Mouse (Mus musculus): ENCODE data around the gene Cntfr.

The Cntfr gene

DNA sequence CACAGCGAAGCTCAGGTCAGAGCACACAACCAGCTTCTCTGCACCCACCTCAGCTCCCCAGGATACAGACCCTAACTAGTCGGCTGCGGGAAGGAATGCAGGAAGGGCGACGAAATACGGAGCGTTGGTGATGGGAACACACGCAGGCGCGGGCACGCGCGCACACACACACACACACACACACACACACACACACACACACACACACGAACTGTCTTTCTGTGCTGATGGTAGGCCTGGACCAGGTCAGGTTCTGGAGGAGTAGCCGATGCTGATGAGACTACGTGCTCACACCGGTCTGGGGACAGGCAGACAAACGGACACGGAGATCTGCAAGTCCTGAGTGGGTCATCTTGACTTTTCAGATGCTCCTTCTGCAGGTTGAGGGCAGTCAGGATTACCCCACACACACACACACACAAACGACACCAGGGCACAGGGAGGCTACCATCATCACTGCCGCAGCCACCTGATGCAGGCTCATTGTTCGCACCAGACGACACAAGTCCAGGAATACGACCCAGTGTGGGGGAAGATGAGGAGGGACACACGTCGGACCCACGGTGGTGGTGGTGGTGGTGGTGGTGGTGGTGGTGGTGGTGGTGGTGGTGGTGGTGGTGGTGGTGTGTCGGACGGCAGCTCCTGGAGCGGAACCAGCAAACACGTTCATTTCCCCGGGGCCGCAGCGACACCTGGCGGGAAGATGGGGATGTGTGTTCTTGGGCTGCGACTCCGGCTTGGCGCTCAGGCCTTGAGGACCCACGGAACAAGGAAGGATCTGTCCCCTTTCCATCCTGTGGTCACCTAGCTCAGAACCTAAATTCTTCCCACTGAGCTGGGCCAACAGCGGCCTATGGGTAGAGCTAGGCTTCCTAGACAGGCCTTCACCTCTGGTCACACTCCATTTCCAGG, at the start of gene Cntfr:
Gene Cntfr, minus strand, starts transcription at position 160 of the 912 bp plus-strand sequence.
- peak; percentile 78 to 91 for DNase-seq

DNA sequence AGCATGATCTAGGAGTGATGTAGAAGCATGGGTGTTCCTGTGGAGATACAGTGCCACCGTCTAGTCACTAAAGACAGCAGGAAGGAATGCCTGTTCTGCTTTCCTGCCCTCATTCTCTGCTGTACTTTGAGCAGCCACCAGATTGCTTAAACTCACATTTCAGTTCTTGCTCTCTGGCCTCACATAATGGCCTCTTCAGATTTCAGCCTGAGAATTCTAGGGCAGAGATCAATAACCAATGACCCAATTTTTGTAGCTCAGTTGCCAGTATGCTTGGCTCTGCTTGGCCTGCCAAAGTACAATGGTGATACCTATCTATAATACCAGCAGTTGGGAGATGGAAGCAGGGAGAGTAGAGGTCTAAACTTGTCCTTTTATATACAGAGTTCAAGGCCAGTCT, 48.1 kb upstream of the Cntfr start:
- DNase-seq, result no peak

DNA sequence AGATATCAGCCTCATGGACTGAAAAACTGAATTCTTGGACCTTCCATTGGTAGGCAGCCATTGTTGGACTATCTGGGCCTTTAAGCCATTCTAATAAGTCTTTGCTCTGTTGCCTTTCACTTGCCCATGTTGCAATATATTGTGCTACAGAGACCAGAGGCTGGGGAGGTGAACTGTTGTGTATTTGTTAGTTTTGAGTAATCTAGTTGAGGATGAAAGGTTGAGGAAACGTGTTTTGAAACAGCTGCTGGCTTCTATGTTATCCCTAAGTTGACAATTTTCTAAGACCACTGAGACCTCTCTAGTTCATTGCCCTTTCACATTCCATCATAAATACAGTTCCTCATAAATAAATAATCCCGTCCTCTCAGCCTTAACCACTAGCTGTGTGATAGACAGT, 47.2 kb upstream of the Cntfr start:
- DNase-seq, result no peak

DNA sequence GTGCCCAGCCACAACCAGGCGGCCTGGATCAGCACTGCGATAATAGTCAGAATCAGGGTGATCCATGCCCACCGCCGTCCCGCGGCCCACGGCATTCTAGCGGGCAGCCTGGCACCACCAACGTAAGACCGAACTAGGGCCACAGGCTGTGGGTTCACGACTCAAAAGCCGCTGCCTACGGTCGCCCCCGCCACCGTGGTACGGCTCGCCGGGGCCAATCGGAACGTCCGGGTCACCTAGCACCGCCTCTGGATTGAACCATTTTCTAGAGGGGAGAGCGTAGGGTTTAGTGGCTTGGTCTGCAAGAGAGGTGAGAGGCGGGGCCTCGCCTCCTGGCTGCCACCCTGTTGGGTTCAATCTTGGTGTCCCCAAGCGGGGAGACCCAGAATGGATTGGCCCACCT, 44.3 kb upstream of the Cntfr start:
- DNase-seq, result peak; percentile 95 to 96

DNA sequence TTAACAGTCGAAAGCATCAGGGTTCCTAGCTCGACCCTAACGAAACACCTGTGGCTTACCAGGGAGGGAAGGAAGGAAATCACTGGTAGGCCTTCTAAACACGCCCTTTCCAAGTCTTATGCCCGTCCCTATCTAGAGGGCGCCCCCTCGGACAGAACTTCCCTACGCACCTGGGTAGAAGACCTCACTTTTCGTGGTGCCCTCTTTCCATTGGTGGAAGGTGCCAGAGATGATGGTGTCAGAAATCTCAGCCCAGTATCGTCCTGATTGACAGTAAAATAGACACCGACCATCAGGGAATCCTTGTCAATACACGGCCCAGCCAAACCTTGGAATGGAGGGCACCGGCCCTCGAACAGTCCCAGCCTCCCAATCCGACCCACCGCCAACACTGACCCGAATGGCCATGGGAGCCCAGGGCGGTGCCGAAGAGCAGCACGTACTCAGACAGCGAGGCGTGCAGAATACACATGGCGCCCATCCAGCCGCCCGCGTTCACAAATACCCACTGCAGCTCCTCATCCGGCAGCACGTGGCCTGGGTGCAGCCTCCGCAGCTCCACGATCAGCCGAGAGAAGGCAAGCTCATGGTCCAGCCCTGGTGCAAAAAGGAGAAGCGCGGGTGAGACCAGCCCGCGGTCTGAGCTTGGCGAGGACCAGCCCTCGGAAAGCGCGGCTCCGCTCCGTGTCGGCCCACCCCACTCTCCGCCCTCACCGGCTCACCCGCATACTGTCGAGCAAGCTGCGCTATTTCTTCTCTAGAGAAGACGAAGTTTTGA, 43.7 kb upstream of the Cntfr start:
- peak; percentile 52 to 78 for DNase-seq

DNA sequence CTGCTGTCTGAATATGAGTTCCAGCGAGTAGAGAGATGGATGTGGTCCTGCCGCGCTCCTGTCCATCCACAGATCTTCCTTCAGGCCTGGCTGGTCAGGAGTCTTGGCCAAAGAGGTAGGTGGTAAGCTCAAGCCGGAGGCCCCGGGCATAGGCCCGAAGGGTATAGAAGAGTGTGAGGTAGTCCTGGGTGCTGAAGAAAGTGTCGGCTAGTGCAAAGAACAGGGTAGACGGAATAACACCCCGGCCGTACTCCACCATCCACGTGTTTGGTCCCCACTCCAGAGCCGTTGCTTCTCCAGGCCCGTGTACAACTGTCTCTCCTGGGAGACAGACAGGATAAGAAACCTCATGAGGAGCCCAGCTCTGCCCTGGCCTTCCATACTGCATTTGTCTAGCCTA, 42.4 kb upstream of the Cntfr start:
- no peak for DNase-seq

DNA sequence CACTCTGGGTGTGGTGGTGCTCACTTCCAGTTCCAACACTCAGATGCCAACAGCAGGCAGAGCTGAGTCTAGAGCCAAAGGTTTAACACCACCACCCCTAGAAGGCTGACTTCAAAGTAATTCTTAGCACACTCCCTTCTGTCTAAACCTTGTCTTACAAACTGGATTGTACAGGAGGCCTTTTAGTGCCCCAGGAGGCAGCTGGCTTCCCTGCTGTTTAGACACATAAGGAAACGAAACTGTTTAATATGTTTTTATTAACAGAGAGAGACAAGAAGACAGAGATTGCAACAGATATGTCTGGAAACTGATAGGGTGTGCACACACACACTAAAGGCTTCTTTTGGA, 41.3 kb upstream of the Cntfr start:
- DNase-seq, result no peak

DNA sequence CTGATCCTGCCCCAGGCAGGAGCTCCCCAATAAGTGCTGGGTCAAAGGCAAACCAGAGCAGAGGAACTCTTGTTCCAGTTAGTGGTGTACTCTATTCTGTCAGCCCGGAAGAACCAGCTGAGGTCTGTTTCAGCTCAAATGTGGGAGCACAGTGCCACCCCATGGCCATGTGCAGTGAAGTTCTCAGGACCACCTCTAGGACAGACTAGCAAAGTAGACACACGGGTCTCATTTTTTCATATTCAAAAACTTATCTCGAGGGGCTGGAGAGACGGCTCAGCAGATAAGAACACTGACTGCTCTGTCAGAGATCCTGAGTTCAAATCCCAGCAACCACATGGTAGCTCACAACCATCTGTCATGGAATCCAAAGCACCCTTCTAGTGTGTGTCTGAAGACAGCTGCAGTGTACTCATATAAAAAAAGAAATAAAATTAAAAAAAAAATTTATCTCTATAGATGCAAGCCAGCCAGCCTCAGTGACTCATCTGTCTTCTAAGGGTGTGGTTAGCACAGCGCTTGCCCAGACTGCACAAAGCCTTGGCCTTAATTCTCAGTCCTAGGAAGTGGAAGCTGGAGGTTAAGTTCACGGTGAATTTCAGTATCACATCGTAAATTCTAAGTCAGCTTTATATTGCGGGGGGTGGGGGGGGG, 40.8 kb upstream of the Cntfr start:
- DNase-seq, result peak; percentile 79 to 88

DNA sequence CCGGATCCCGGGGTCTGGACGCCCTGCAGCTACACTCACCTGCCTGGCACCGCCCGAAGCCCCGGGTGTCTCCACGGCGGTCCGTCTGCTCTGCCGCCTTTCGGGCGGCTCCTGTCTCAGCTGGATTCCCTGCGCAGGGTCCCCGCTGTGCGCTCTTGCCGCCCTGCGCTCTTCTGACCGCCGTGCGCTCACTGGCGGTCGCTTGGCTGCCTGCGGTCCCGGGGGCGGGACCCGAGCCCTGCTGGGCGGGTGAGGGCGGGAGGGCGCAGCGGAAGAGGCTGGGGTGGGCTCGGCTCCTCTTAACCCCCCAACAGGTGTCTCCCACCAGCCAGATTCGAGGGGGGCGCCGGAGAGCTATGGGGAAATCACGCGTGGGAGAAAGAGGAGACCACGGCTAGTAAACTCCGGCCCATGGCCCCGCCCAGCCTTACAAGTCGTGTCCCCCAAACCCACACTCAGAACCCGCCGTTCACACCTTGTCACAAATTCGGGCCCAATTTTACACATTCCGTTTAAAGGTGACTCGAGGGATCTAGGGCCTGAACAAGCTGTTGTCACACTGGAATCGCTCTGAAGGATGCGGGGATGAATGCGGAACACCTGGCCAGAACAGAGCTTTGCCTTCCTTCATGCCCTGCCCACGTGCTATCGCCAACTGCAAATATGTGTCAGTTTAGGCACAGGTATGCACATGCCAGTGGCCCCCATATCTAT, 34.3 kb upstream of the Cntfr start, which contains the start of gene Arid3c:
Gene Arid3c, minus strand, starts transcription at position 91 of the 714 bp plus-strand sequence.
- no peak for DNase-seq

DNA sequence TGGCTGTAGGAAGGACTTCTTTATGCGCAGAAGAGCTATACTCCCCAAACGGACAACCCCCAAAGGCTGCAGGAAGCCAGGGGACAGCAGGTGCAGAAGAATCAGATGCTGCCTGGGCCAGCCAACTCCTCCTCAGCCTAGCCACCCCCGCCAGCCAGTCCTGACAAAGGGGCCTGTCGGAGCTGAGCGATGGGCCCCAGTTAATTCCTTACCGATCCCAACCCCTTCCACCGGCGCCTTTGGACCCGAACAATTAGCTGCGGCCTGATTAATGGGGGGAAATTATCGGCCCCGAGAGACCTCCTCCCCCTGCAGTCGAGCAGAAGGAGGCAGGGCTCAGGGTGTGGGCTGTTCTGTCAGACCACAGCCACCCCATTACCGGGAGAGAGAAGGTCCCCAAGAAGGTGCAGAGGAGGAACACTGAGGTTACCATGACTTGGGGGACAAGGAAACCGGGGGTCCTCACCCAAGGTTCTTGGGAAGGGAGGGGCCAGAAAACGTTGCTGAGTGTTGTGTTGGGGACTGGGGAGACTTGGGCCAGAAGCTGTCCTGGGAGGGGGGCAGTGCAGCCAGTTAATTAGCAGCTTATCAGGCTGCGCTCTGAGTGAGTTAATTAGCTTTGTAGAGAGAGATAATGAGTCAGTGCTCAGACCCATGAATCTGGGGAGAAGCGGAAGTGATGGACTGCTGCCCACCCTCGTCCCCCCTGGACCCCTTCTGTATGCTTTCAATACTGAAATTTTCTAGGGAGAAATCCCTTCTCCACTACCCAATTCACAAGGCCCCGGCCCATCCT, 30.1 kb upstream of the Cntfr start:
- DNase-seq, result no peak

DNA sequence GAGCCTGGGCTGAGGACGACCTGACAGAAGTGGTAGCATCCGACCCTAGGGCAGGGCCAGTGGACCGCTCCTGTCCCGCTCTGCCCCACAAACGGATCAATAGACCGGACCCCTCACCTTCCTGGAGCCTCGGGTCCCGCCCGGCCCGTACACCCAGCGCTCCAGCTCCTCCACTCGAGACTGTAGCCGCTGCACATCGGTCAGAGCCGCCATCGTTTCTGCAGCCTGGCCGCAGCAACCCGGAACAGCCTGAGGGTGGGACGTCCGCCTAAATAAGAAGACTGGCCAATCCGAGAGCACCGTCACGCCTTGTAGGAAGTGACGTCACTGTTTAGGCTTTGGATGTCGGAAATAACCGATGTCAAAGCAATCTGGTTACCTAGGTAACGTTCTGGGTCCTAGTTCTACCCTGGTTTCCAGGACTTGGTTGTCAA, 26.0 kb upstream of the Cntfr start, which contains the start of gene Dctn3:
Gene Dctn3, minus strand, starts transcription at position 253 of the 434 bp plus-strand sequence.
- peak; percentile 93 to 97 for DNase-seq

DNA sequence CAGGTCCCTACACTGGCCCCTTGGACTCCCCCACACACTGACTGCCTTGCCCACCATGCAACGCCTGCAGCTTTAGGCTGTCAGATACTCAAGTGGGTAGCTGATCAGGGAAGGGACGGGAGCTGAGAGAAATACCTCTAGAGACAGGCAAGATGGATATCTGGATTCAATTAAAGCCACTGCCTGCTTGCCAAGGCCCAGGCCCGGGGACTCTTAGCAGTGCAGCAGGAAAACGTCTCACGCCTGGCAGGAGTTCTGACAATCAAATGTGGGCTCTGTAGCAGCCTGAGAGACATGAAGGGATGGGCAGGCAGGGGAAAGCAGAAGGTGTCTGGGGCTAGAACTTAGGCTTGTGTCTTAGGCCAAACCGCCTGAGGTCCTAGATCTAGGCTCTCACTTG, 19.9 kb upstream of the Cntfr start:
- DNase-seq, result no peak

DNA sequence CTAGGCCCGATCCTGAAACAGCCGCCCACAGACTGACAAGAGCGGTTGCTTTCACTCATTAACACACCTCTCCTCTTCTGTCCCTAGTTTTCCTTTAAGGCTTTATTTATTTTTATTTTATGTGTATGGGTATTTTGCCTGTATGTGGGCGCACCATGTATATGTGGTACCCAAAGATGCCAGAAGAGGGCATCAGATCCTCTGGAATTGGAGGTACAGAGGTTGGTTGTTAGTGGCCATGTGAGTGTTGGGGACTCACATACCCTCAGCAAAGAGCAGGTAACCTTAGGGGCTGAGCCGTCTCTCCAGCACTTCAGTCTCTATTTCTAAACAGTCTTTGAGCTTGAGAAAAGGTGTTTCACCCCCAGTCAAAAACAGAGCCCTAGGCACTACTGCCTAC, 18.7 kb upstream of the Cntfr start:
- peak; percentile 54 to 72 for DNase-seq

DNA sequence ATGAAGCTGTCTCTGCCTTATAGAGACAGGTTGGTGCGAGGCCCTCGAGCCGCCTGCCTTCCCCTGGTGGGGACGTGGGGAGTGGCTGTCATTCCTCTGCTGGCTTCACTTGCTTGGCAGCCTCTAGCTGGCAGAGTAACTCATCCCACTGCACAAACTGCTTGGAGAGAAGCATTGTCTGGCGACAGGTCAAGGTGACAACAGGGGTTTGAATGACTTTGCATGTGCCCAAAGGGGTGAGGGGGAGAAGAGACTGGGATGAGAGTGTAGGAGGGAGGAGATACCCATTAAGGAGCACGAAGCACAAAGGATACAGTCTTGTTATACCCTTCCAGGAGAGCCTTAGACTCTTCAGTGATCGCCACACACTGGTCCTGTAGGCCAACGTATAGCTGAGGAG, 18.2 kb upstream of the Cntfr start:
- no peak for DNase-seq

DNA sequence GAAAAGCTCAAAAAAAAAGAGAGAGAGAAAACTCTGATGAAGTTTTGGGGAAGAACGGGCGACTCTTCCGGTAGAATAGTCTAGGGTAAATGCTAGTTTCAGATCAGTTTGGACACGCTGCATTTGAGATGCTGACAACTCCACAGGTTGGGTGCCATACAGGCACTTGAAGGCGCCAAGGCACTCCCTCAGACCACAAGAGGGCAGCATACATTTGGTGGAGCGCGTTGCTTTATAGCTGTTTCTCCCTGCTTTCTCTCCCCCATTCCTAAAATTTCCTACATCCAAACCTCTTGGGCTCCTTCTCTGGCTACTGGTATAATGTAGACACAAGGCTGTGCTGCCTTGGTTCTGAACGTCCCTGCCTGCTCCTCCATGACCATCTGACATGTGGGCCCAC, 17.4 kb upstream of the Cntfr start:
- peak; percentile 74 to 83 for DNase-seq

DNA sequence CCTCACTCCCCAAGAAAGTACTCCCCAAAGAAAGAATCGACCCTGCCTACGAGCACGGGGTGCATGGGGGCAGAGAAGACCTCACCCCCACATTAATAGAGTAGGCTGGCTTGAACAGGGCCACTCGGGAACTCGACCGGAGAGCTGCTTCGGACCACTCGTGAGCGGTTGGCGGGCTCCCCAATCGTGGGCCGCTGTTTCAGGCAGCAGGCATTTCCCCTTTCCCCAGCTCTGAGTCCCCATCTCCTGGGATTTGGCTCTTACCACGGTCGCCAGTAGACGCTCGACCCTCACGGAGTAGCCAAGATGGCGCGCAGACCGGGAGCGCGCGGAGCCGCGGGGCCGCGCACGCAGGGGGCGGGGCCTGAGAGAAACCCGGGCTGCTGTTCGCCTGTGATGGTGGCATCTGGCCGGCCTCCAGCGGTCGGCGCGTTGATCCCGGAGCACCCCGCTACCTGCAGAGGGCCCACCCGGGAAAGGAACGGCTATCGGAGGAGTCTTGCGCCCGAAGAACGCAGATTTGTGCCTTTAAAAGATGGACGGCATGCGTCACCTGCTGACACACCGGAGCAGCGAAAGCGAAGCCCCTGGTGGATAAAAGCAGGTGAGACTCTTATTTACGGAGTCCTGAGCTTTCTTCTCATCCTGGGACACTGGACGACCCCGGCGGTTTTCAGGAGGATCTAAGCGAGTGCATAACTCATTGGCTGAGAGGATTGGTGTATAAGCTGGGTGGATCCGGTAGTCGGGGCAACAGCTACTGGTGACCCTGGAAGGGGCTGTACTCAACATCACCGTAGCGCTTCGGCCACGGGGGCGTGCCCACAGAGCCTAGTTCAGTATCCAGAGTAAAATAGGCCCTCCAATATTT, 16.5 kb upstream of the Cntfr start, which contains the start of gene Rpp25l:
Gene Rpp25l, minus strand, starts transcription at position 338 of the 871 bp plus-strand sequence.
- DNase-seq, result peak; percentile 82 to 95

DNA sequence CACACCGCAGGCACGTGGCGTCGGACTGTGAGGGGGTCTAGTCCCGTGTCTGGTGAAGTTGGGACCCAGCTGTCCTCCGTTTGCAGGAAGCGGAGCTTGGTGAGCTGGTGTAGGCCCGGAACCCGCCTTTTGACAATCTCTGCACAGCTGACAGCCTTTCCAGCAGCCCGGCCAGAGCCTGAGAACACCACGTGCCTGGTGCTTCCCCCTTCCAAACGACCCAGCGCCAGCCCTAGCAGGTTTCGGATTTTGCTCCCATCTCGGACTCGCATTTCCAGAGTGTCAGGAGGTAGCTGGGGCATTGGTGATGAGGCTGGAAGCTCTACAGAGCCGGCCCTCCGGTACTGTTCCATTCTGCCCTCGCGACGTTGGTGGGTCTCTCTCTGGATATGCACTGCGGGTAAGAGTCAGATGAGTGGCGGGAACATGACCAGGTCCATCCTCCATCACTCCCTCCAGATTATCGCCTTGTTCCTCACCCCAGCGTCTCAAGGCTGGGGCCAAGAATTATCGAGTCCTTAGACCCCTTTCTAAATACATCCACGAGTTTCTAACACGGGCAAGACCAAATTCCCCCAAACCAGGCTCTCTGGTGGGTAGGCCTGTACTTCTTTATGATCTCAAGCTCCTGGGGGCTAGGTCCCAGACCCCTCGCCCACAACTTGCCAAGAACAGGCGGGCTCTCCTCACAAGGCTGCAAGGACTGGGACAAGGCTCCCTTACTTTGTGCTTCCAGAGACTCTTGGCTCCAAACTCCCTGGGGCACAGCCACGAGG, 15.7 kb upstream of the Cntfr start:
- DNase-seq, result peak; percentile 34 to 39

DNA sequence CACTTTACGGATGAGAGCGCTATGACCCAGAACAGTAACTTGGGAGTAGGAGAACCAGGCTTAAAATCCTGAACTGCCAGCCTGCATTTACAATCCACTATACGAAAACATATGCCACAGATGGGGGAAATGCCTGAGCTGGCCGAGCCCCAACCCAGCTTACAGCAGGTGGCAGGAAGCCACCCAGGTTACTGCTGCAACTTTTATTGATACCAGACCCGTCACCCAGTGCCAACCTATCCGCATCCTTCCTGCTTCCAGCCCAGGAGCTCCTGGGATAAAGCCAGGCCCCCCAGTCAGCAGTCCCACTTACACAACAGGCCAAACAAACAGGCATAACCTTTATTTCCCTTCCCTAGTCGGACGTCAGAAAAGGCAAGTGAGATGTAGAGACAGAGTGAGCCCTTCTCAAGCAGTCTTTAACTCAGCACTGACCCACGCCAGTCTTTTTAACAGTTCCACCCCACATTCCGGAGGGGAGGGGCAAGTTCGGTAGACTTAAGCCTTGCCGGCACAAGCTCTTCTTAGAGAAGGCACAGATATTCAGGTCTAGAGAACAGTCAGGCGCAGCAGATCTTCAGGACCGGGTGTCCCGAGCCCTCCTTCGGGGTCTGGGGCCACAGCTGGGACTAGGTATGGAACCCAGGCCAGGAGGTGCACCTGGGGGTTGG, 15.0 kb upstream of the Cntfr start:
- DNase-seq, result no peak

DNA sequence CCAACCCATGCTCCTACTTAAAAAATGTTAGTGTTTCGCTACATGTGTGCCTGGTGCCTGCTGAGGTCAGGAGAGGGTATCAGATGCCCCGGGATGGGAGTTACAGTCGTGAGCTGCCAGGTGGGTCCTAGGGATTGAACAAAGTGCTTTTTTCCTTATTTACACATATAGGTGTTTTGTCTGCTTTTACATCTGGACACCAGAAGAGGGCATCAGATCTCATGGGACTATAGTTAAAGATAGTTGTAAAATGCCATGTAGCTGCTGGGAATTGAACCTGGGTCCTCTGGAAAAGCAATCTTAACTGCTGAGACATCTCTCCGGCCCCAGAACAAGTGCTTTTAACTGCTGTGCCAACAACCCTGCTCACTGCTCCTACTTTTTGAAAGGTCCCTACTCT, 13.3 kb upstream of the Cntfr start:
- DNase-seq, result no peak
